In the genomic region with DNA sequence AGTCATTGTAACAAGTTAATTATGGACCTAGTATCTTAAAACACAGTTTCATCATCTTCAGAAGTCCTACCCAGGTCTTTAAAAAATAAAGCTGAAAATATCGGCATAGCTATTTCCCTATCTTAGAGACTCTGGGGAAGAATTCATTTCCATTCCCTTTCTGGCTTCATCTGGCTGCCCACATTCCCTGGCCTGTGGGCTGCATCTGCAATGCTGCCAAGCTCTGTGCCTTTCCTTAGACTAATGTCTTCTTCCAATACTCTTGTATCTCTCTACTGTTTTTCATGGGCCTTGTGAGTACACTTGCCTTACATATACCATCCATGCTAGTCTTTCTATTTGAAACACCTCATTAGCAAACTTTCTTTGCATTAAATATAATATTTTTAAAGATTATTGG, we compare ENCODE assay signal across 17 mouse cellular contexts.
DNase-seq lines count a peak whose midpoint lies in the region.
"Had no signal": no experiment of that assay in that cellular context is flagged by ENCODE, and none has a peak within 500 bp of the region (broad histone marks: within the 10 kb centered on the region; RNA-seq: fewer than 3 reads in every experiment).

No protein-coding gene starts in this region.

- intact Hi-C loops in left cerebral cortex, postnatal 14 days (cut with DNase I): no loop called here

- DNase-seq in layer of hippocampus, adult 9-11 months: peak; percentile 13
- no peak for DNase-seq in layer of hippocampus, postnatal 10 days (ENCODE audit: low spot score in 2 of 2)
- peak; percentile 68 for DNase-seq in brain, adult 2 months (ENCODE audit: low read depth, low spot score)
- peak; percentile 28 to 41 for DNase-seq in left cerebral cortex, postnatal 14 days (ENCODE audit: low spot score in 2 of 2)
- peak; percentile 46 to 65 for DNase-seq in right cerebral cortex, postnatal 36 days (ENCODE audit: low spot score in 2 of 2)
- no peak for DNase-seq in thymus, adult 18-20 months
- DNase-seq in urinary bladder, adult 2 months (ENCODE audit: low spot score): no peak
- DNase-seq: adrenal gland, postnatal 25 days; cerebellum, adult 18-20 months; cerebellum, postnatal 10 days; gastrocnemius, adult 2 months; gastrocnemius, postnatal 36 days; heart, adult 18-20 months; heart, postnatal 36 days; kidney, adult 8-10 months; kidney, postnatal 4 days; thymus, postnatal 25 days had no signal

Comparison
In these comparisons a context has a peak if more than half of its experiments do, and no peak if none do; other contexts are left out.
1. DNase-seq: peak in layer of hippocampus, adult 9-11 months (single experiment), brain, adult 2 months (single experiment), left cerebral cortex, postnatal 14 days (2 of 2) and right cerebral cortex, postnatal 36 days (2 of 2); none in layer of hippocampus, postnatal 10 days (0 of 2), thymus, adult 18-20 months (0 of 2) and urinary bladder, adult 2 months (single experiment).